Mouse (Mus musculus) B cell, adult (primary cell): Measurements from ENCODE around the gene Rpe. TPM values are rescaled to one million over a fixed set of nuclear protein-coding genes. Genes with fewer than 3 reads are reported as not detected.

Source experiments
- total RNA-seq: library from RNA; stranded (reverse); gene quantifications from 4 replicates; pipeline ENCODE4 v1.2.4, GENCODE M21; 2023; ENCODE audit not compliant: inconsistent age

Rpe gene
- 37.3 to 38.2 TPM (median 37.9 TPM) in 4 replicates for total RNA-seq

DNA sequence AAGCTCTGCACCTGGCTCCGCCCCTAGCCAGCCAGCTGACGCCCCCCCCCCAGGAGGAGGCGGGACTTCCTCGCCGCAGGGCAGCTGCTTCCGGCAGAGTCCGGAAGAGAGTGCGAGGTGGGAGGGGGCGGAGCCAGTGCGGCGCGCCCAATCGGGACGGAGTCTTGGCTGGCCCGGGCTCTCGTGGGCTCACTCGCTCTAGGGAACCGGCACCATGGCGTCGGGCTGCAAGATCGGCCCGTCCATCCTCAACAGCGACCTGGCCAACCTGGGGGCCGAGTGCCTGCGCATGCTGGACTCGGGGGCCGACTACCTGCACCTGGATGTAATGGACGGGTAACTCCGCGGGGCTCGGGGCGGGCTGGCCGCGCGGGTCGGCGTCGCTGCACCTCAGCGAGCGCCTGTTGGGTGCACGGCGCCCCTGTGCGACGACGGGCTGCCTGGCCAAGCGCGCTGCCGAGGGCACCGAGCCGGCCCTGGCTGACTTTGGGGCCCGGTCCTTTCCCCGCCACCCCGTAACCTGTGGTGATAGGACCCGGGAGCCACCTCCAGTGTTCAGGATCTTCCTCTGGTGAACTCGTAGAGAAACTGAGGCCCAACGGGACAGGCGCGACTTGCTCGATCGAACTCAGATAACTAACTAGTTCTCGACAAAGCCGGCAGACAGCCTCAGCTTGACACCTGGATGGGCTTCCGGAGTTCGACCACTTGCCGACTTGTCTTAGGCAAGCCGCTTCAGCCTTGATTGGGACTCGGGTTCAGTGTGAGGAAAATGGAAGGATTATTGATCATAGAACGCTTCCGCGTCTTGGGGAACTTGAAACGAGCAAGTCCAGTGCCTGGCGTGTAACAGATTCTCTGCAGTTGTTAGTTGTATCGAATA, at the start of gene Rpe:
Gene Rpe (plus strand): TSS at position 139 of the 883 bp plus-strand sequence.

Other genes with a start within 250 kb of the Rpe start
- gene Unc80, start 232.5 kb upstream of the Rpe start, total RNA-seq, result not detected in 4 replicates
- 25.1 to 27.2 TPM (median 26.5 TPM) in 4 replicates for gene Kansl1l, start 116.7 kb downstream of the Rpe start, total RNA-seq
- gene Acadl, start 162.4 kb downstream of the Rpe start, total RNA-seq, result 44.8 to 53.4 TPM (median 49.4 TPM) in 4 replicates
- not detected in 4 replicates for gene Myl1, start 244.6 kb downstream of the Rpe start, total RNA-seq